Comparison of ENCODE assay signal across 16 mouse cellular contexts in genomic region chr12:118104520-118104919, GRCm38 (mm10).
DNase-seq lines count a peak whose midpoint lies in the region; ATAC-seq lines count a peak whose summit lies in the region.
"Had no signal": no experiment of that assay in that cellular context is flagged by ENCODE, and none has a peak within 500 bp of the region (broad histone marks: within the 10 kb centered on the region; RNA-seq: fewer than 3 reads in every experiment).

No protein-coding gene starts in this region.

- peaks cover 2% of the 10 kb centered on the region for H3K27me3 ChIP-seq in hindbrain, embryonic 16.5 days (replicated peaks; ENCODE audit: control insufficient read depth, insufficient read depth, low read length)
- H3K27me3 ChIP-seq in hindbrain, embryonic 11.5 days (ENCODE audit: control insufficient read depth, insufficient read depth, low read length), result peaks cover 9% of the 10 kb centered on the region
- H3K27me3 ChIP-seq: heart, embryonic 13.5 days; intestine, embryonic 15.5 days had no signal

- H3K4me2 ChIP-seq in hindbrain, embryonic 16.5 days (ENCODE audit: low read length), result no peak overlapping the region
- no peak overlapping the region for H3K4me2 ChIP-seq in hindbrain, embryonic 11.5 days (replicated peaks; ENCODE audit: low read depth, low read length)
- H3K4me2 ChIP-seq: heart, embryonic 13.5 days; intestine, embryonic 15.5 days had no signal

- DNase-seq in hindbrain, embryonic 11.5 days (ENCODE audit: low spot score), result no peak
- DNase-seq in cerebellum, adult 11 months, result peak; percentile 81
- peak; percentile 98 for DNase-seq in cerebellum, adult 9-10 months
- peak; percentile 32 for DNase-seq in retina, embryonic 14.5 days (ENCODE audit: low spot score)
- DNase-seq in thymus, adult 18-20 months, result no peak
- no peak for DNase-seq in spleen, adult 18-20 months
- DNase-seq: adrenal gland, adult 2 months; embryo, embryonic 11 days; heart, postnatal 4 days; kidney, postnatal 25 days; right cerebral cortex, postnatal 14 days had no signal

- H3K9me3 ChIP-seq in hindbrain, embryonic 16.5 days (ENCODE audit: control insufficient read depth, low read length), result no peaks in the 10 kb centered on the region
- H3K9me3 ChIP-seq in hindbrain, embryonic 11.5 days (ENCODE audit: control insufficient read depth, low read length), result no peaks in the 10 kb centered on the region
- H3K9me3 ChIP-seq: G1E; heart, embryonic 13.5 days; intestine, embryonic 15.5 days had no signal

- H3K27ac ChIP-seq in hindbrain, embryonic 16.5 days (ENCODE audit: low read depth, low read length), result no peak overlapping the region
- H3K27ac ChIP-seq in hindbrain, embryonic 11.5 days (ENCODE audit: low read depth, low read length), result no peak overlapping the region
- H3K27ac ChIP-seq: heart, embryonic 13.5 days; intestine, embryonic 15.5 days had no signal

- H3K4me1 ChIP-seq in hindbrain, embryonic 16.5 days (ENCODE audit: control insufficient read depth, insufficient read depth, low read depth, low read length), result no peaks in the 10 kb centered on the region
- no peaks in the 10 kb centered on the region for H3K4me1 ChIP-seq in hindbrain, embryonic 11.5 days (replicated peaks; ENCODE audit: control insufficient read depth, insufficient read depth, low read length)
- H3K4me1 ChIP-seq: heart, embryonic 13.5 days; intestine, embryonic 15.5 days had no signal

- WGBS in hindbrain, embryonic 16.5 days, result 74% methylated on average over 4 of the region's 4 CpGs
- 92% methylated on average over 4 of the region's 4 CpGs for WGBS in hindbrain, embryonic 11.5 days

- no peak overlapping the region for H3K4me3 ChIP-seq in hindbrain, embryonic 16.5 days (ENCODE audit: low read length)
- H3K4me3 ChIP-seq in hindbrain, embryonic 11.5 days (ENCODE audit: low read depth, low read length), result no peak overlapping the region
- H3K4me3 ChIP-seq: heart, embryonic 13.5 days; intestine, embryonic 15.5 days; myocyte had no signal

- no peaks in the 10 kb centered on the region for H3K36me3 ChIP-seq in hindbrain, embryonic 16.5 days (ENCODE audit: control insufficient read depth, insufficient read depth, low read length)
- H3K36me3 ChIP-seq in hindbrain, embryonic 11.5 days (ENCODE audit: control insufficient read depth, insufficient read depth, low read length), result no peaks in the 10 kb centered on the region
- H3K36me3 ChIP-seq: G1E; heart, embryonic 13.5 days; intestine, embryonic 15.5 days had no signal

- no peak overlapping the region for H3K9ac ChIP-seq in hindbrain, embryonic 16.5 days (ENCODE audit: low read depth, low read length)
- H3K9ac ChIP-seq in hindbrain, embryonic 11.5 days (ENCODE audit: low read depth, low read length), result no peak overlapping the region
- H3K9ac ChIP-seq: heart, embryonic 13.5 days; intestine, embryonic 15.5 days had no signal

- peak; percentile 24; the same call in 1 of the 2 replicates for ATAC-seq in hindbrain, embryonic 16.5 days
- no peak for ATAC-seq in hindbrain, embryonic 11.5 days (ENCODE audit: low FRiP score)
- ATAC-seq: intestine, embryonic 15.5 days had no signal

Comparison
In these comparisons a context has a peak if more than half of its experiments do, and no peak if none do; other contexts are left out.
1. DNase-seq: peak in cerebellum, adult 11 months (single experiment), cerebellum, adult 9-10 months (single experiment) and retina, embryonic 14.5 days (single experiment); none in hindbrain, embryonic 11.5 days (single experiment), thymus, adult 18-20 months (0 of 2) and spleen, adult 18-20 months (0 of 2).